Mouse (Mus musculus) intestine, embryonic 16.5 days (tissue): ENCODE results near the gene Kng1. TPM values are rescaled to one million over a fixed set of nuclear protein-coding genes. Genes with fewer than 3 reads are reported as not detected.
"Not testable (repeated sequence)": the region's sequence is repeated elsewhere in the genome, so short reads cannot be mapped to it uniquely, and the experiment has no call there.

ENCODE experiments used
- ATAC-seq: fragments of 200-750 bp; cut with Nextera tagmentation; 2 replicates; pipeline ENCODE4 v1.8.0; 2017; ENCODE audit warnings: moderate TSS enrichment, moderate library complexity
- H3K27ac ChIP-seq: fragments of 300-500 bp; sonication (generic); 2 replicates; pipeline ENCODE4 v1.5.1; 2014; ENCODE audit warnings: mild to moderate bottlenecking, low read length
- H3K27me3 ChIP-seq: fragments of 300-500 bp; sonication (generic); replicated peaks from 2 replicates; pipeline ENCODE4 v1.6.1; 2014; ENCODE audit warnings: low read length, control low read depth, mixed read lengths; ENCODE audit not compliant: control insufficient read depth, insufficient read depth
- H3K36me3 ChIP-seq: fragments of 300-500 bp; sonication (generic); 2 replicates; pipeline ENCODE4 v1.6.1; 2014; ENCODE audit warnings: low read length, control low read depth; ENCODE audit not compliant: control insufficient read depth, insufficient read depth
- H3K4me1 ChIP-seq: fragments of 300-500 bp; sonication (generic); 2 replicates; pipeline ENCODE4 v1.6.1; 2014; ENCODE audit warnings: low read length, control low read depth, mixed read lengths; ENCODE audit not compliant: control insufficient read depth, insufficient read depth
- H3K4me2 ChIP-seq: fragments of 300-500 bp; sonication (generic); 2 replicates; pipeline ENCODE4 v1.6.1; 2014; ENCODE audit warnings: low read depth, low read length, control low read depth
- H3K4me3 ChIP-seq: fragments of 300-500 bp; sonication (generic); 2 replicates; pipeline ENCODE4 v1.5.1; 2014; ENCODE audit warnings: mild to moderate bottlenecking, low read length
- H3K9ac ChIP-seq: fragments of 300-500 bp; sonication (generic); 2 replicates; pipeline ENCODE4 v1.6.1; 2014; ENCODE audit warnings: low read depth, low read length
- H3K9me3 ChIP-seq: fragments of 300-500 bp; sonication (generic); 2 replicates; pipeline ENCODE4 v1.6.1; 2016; ENCODE audit warnings: low read length, control low read depth; ENCODE audit not compliant: control insufficient read depth
- WGBS: fragments of 180-500 bp; shearing (Covaris S2); extraction: QIAGEN DNeasy Blood & Tissue Kit; methylation state at CpG from one replicate; pipeline ENCODE4 v1.1.7; 2014; 5-methylcytosine and 5-hydroxymethylcytosine counted together
- polyA plus RNA-seq: library from polyadenylated mRNA; unstranded; fragments of >200 nt; fragmentation: Nextera tagmentation; extraction: Ambion mirVana; gene quantifications from 2 replicates; pipeline ENCODE4 v1.2.1, GENCODE M21; 2015

The Kng1 gene
- 5.4 and 15.1 TPM in 2 replicates for polyA plus RNA-seq

- H3K9me3 ChIP-seq, H3K27ac ChIP-seq, H3K27me3 ChIP-seq, H3K4me2 ChIP-seq, H3K4me3 ChIP-seq, H3K36me3 ChIP-seq, H3K9ac ChIP-seq, H3K4me1 ChIP-seq: not testable (repeated sequence)
- 81% methylated on average over 1 of the region's 1 CpGs for WGBS
- ATAC-seq = 0 out of 2 replicates have a peak, but pooled peaks have one; percentile 42
Measured at GRCm38 (mm10) chr16:23057668-23058447, at the start of gene Kng1. Gene Kng1 (plus strand): TSS chr16:23057865.

- not testable (repeated sequence) for H3K4me2 ChIP-seq, H3K27me3 ChIP-seq, H3K9ac ChIP-seq, H3K4me3 ChIP-seq, H3K27ac ChIP-seq, ATAC-seq, H3K4me1 ChIP-seq, H3K36me3 ChIP-seq, H3K9me3 ChIP-seq
- WGBS = 74% methylated on average over 2 of the region's 2 CpGs
Measured at GRCm38 (mm10) chr16:23013786-23014185, 43.9 kb upstream of the Kng1 start.

GRCm38 (mm10) chr16:23014645-23015044 lies 43.0 kb upstream of the Kng1 start:
- H3K36me3 ChIP-seq, ATAC-seq, H3K4me3 ChIP-seq, H3K4me2 ChIP-seq, H3K9me3 ChIP-seq, H3K27ac ChIP-seq, H3K4me1 ChIP-seq, H3K9ac ChIP-seq, H3K27me3 ChIP-seq: not testable (repeated sequence)
- WGBS = 79% methylated on average over 8 of the region's 8 CpGs

GRCm38 (mm10) chr16:23020571-23020970 lies 37.1 kb upstream of the Kng1 start:
- H3K4me3 ChIP-seq, H3K9me3 ChIP-seq, H3K9ac ChIP-seq, H3K27ac ChIP-seq, H3K27me3 ChIP-seq, ATAC-seq, H3K4me1 ChIP-seq, H3K36me3 ChIP-seq, H3K4me2 ChIP-seq: not testable (repeated sequence)
- WGBS = 50% methylated on average over 1 of the region's 1 CpGs

- no peaks in the 10 kb centered on the region for H3K9me3 ChIP-seq
- H3K27me3 ChIP-seq = no peaks in the 10 kb centered on the region
- WGBS = 68% methylated on average over 6 of the region's 6 CpGs
- no peak overlapping the region for H3K4me2 ChIP-seq
- no peak for ATAC-seq
- no peak overlapping the region for H3K4me3 ChIP-seq
- no peaks in the 10 kb centered on the region for H3K36me3 ChIP-seq
- no peak overlapping the region for H3K27ac ChIP-seq
- no peaks in the 10 kb centered on the region for H3K4me1 ChIP-seq
- H3K9ac ChIP-seq = no peak overlapping the region
Measured at GRCm38 (mm10) chr16:23025111-23025510, 32.6 kb upstream of the Kng1 start.

- Histone ChIP-seq H3K4me1 (no peaks in the 10 kb centered on the region), H3K4me3 (no peak overlapping the region), H3K27ac (no peak overlapping the region), H3K36me3 (no peaks in the 10 kb centered on the region), H3K27me3 (no peaks in the 10 kb centered on the region), H3K9me3 (no peaks in the 10 kb centered on the region), H3K9ac (no peak overlapping the region), H3K4me2 (no peak overlapping the region)
- ATAC-seq = peak; percentile 36; the same call in 1 of the 2 replicates
Measured at GRCm38 (mm10) chr16:23026582-23026981, 31.1 kb upstream of the Kng1 start.

- H3K27ac ChIP-seq, H3K4me3 ChIP-seq, H3K4me1 ChIP-seq, H3K4me2 ChIP-seq, H3K9ac ChIP-seq, H3K36me3 ChIP-seq, ATAC-seq, H3K27me3 ChIP-seq, H3K9me3 ChIP-seq: not testable (repeated sequence)
- 34% methylated on average over 3 of the region's 3 CpGs for WGBS
Measured at GRCm38 (mm10) chr16:23027341-23027740, 30.3 kb upstream of the Kng1 start.

GRCm38 (mm10) chr16:23028966-23029600 lies 28.6 kb upstream of the Kng1 start, which contains the start of gene Kng2:
Gene Kng2 (minus strand): TSS chr16:23029482.
- not testable (repeated sequence) for H3K9me3 ChIP-seq, H3K9ac ChIP-seq, H3K4me3 ChIP-seq, H3K27me3 ChIP-seq, H3K36me3 ChIP-seq, H3K4me1 ChIP-seq, ATAC-seq, H3K4me2 ChIP-seq, H3K27ac ChIP-seq
- WGBS = 84% methylated on average over 3 of the region's 3 CpGs

GRCm38 (mm10) chr16:23030673-23031435 lies 26.8 kb upstream of the Kng1 start:
- H3K4me2 ChIP-seq = no peak overlapping the region
- no peaks in the 10 kb centered on the region for H3K4me1 ChIP-seq
- no peaks in the 10 kb centered on the region for H3K27me3 ChIP-seq
- no peak for ATAC-seq
- WGBS = 85% methylated on average over 5 of the region's 5 CpGs
- H3K9me3 ChIP-seq = no peaks in the 10 kb centered on the region
- no peaks in the 10 kb centered on the region for H3K36me3 ChIP-seq
- H3K4me3 ChIP-seq = no peak overlapping the region
- no peak overlapping the region for H3K9ac ChIP-seq
- no peak overlapping the region for H3K27ac ChIP-seq
